Mouse (Mus musculus) forebrain, embryonic 12.5 days (tissue): ENCODE measurements around the gene Apbb2. TPM values are rescaled to one million over a fixed set of nuclear protein-coding genes. Genes with fewer than 3 reads are reported as not detected.

ENCODE experiments used
- ATAC-seq: fragments of 200-750 bp; cut with Nextera tagmentation; 2 replicates; pipeline ENCODE4 v1.8.0; 2017; ENCODE audit warnings: moderate TSS enrichment; ENCODE audit not compliant: low FRiP score
- H3K27ac ChIP-seq: fragments of 300-500 bp; sonication (generic); 2 replicates; pipeline ENCODE4 v1.5.1; 2016; ENCODE audit warnings: mild to moderate bottlenecking
- H3K27me3 ChIP-seq: fragments of 300-500 bp; sonication (generic); 2 replicates; pipeline ENCODE4 v1.6.1; 2016; ENCODE audit warnings: mild to moderate bottlenecking
- H3K36me3 ChIP-seq: fragments of 300-500 bp; sonication (generic); replicated peaks from 2 replicates; pipeline ENCODE4 v1.6.1; 2016; ENCODE audit warnings: mild to moderate bottlenecking
- H3K4me1 ChIP-seq: fragments of 300-500 bp; sonication (generic); 2 replicates; pipeline ENCODE4 v1.6.1; 2016
- H3K4me2 ChIP-seq: fragments of 300-500 bp; sonication (generic); 2 replicates; pipeline ENCODE4 v1.6.1; 2016; ENCODE audit warnings: mild to moderate bottlenecking, moderate library complexity
- H3K4me3 ChIP-seq: fragments of 300-500 bp; sonication (generic); replicated peaks from 2 replicates; pipeline ENCODE4 v1.5.1; 2016; ENCODE audit warnings: mild to moderate bottlenecking
- H3K9ac ChIP-seq: fragments of 300-500 bp; sonication (generic); 2 replicates; pipeline ENCODE4 v1.6.1; 2016; ENCODE audit warnings: mild to moderate bottlenecking
- H3K9me3 ChIP-seq: fragments of 300-500 bp; sonication (generic); 2 replicates; pipeline ENCODE4 v1.6.1; 2016
- WGBS: fragments of 180-500 bp; shearing (Covaris S2); methylation state at CpG from one replicate; pipeline ENCODE4 v1.1.7; 2016; 5-methylcytosine and 5-hydroxymethylcytosine counted together
- polyA plus RNA-seq: library from polyadenylated mRNA; unstranded; fragments of >200 nt; fragmentation: Nextera tagmentation; extraction: Ambion mirVana; gene quantifications from 2 replicates; pipeline ENCODE4 v1.2.1, GENCODE M21; 2016

The Apbb2 gene
- polyA plus RNA-seq, 1 experiment from 2014 or later: 53.4 TPM

- H3K27me3 ChIP-seq: no peaks in the 10 kb centered on the region
- H3K9me3 ChIP-seq: no peaks in the 10 kb centered on the region
- no peak for ATAC-seq
- peaks cover 28% of the 10 kb centered on the region for H3K4me1 ChIP-seq
- no peak overlapping the region for H3K9ac ChIP-seq
- no peaks in the 10 kb centered on the region for H3K36me3 ChIP-seq
- H3K4me3 ChIP-seq: no peak overlapping the region
- WGBS: 73% methylated on average over 3 of the region's 3 CpGs
- no peak overlapping the region for H3K4me2 ChIP-seq
- H3K27ac ChIP-seq: no peak overlapping the region
Measured at GRCm38 (mm10) chr5:66613725-66614124, 4.9 kb downstream of the Apbb2 start.

DNA sequence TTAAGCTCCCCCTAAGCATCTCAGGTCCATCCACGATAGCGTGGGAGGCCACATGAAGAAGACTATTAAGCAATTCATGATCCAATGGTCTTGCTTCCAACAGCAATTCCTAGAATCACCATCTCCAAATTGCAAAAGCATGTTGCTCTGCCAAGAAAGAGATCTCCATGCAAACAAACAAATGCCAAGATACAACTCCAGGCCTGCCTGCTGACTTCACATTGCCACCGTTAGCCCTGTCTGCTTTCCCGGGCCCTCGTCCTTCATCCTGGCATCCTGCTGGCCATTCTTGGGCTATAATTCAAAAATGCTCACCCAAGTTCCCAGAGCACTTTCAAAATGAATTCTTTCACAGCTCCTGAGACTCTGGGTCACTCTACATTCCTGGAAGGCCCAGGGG lies 5.6 kb downstream of the Apbb2 start:
- Histone ChIP-seq H3K27me3 (no peaks in the 10 kb centered on the region), H3K9ac (no peak overlapping the region), H3K36me3 (no peaks in the 10 kb centered on the region), H3K27ac (no peak overlapping the region), H3K4me2 (no peak overlapping the region), H3K4me1 (peaks cover 27% of the 10 kb centered on the region), H3K4me3 (no peak overlapping the region), H3K9me3 (no peaks in the 10 kb centered on the region)
- no peak for ATAC-seq
- WGBS: 88% methylated on average over 5 of the region's 5 CpGs

DNA sequence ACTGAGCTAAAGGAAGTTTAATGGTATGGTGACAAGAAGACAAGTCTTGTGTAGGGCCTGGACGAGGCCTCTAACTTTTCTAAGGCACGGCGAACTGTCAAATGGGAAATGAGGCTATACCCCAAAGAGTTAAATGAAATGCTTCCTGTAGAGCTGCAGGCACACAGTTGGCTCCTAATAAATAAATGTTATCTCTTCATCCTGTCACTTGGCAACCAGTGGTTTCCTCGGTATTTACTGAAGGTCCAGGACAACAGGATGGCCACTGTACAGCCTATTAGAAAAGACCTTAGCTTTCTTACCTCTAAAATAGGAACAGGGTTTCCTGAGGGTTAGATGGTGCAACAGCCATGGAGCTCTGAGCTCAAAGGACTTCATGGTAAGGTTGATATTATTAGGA lies 6.7 kb downstream of the Apbb2 start:
- 82% methylated on average over 4 of the region's 4 CpGs for WGBS
- Histone ChIP-seq H3K27ac (no peak overlapping the region), H3K9ac (no peak overlapping the region), H3K27me3 (no peaks in the 10 kb centered on the region), H3K4me3 (no peak overlapping the region), H3K36me3 (no peaks in the 10 kb centered on the region), H3K9me3 (no peaks in the 10 kb centered on the region), H3K4me2 (no peak overlapping the region), H3K4me1 (peaks cover 20% of the 10 kb centered on the region)
- no peak for ATAC-seq

DNA sequence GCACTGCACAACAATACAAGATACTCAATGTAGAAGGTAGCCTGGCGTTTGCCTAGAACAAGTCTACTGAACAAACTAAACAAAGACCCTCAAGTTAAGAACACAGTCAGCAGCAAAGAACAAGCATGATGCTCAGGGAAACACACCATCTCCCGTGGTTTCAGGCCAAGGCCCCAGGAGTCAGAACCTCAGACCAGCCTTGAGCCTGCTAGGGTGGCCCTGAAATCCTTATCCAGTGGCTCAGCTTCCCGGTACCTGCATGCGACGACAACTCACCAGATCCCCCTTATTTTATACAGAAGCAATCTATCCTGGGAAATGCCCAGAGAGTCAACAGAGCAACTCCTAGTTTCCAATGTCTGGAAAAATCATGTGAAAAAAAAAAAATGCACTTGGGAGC lies 7.2 kb downstream of the Apbb2 start:
- 92% methylated on average over 5 of the region's 5 CpGs for WGBS
- Histone ChIP-seq H3K36me3 (no peaks in the 10 kb centered on the region), H3K9ac (no peak overlapping the region), H3K27ac (no peak overlapping the region), H3K9me3 (no peaks in the 10 kb centered on the region), H3K4me1 (peaks cover 20% of the 10 kb centered on the region), H3K27me3 (no peaks in the 10 kb centered on the region), H3K4me3 (no peak overlapping the region), H3K4me2 (no peak overlapping the region)
- no peak for ATAC-seq

GRCm38 (mm10) chr5:66610270-66610669 lies 8.3 kb downstream of the Apbb2 start:
- H3K4me3 ChIP-seq: no peak overlapping the region
- no peak overlapping the region for H3K27ac ChIP-seq
- 89% methylated on average over 12 of the region's 12 CpGs for WGBS
- no peaks in the 10 kb centered on the region for H3K9me3 ChIP-seq
- no peaks in the 10 kb centered on the region for H3K36me3 ChIP-seq
- no peaks in the 10 kb centered on the region for H3K27me3 ChIP-seq
- H3K4me2 ChIP-seq: no peak overlapping the region
- H3K9ac ChIP-seq: no peak overlapping the region
- H3K4me1 ChIP-seq: peaks cover 20% of the 10 kb centered on the region
- no peak for ATAC-seq

GRCm38 (mm10) chr5:66609306-66609705 lies 9.3 kb downstream of the Apbb2 start:
- no peak for ATAC-seq
- no peaks in the 10 kb centered on the region for H3K9me3 ChIP-seq
- no peak overlapping the region for H3K27ac ChIP-seq
- H3K4me1 ChIP-seq: peaks cover 18% of the 10 kb centered on the region
- no peaks in the 10 kb centered on the region for H3K36me3 ChIP-seq
- no peaks in the 10 kb centered on the region for H3K27me3 ChIP-seq
- 81% methylated on average over 7 of the region's 7 CpGs for WGBS
- H3K4me2 ChIP-seq: no peak overlapping the region
- no peak overlapping the region for H3K9ac ChIP-seq
- H3K4me3 ChIP-seq: no peak overlapping the region

DNA sequence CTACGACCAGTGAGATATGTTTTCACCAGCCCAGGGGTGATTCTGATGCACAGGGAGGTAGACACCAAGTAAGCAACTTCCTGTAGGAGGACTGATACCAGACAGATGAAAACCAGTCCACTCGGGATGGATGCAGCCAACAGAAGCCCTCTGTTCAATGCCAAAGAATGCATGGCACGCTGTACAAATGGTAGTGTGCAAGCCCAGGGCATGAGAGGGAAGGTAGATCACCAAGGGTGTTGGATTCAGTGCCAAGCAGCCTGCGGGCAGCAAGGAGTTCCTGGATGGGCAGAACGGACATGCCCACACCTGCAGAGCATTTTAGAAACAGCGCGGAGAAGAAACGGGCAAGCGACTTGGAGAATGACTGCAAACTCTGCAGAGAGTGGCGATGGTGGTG lies 10.8 kb downstream of the Apbb2 start:
- Histone ChIP-seq H3K36me3 (no peaks in the 10 kb centered on the region), H3K9ac (no peak overlapping the region), H3K4me2 (no peak overlapping the region), H3K9me3 (no peaks in the 10 kb centered on the region), H3K4me3 (no peak overlapping the region), H3K27ac (no peak overlapping the region), H3K27me3 (no peaks in the 10 kb centered on the region), H3K4me1 (peaks cover 10% of the 10 kb centered on the region)
- ATAC-seq: no peak
- 93% methylated on average over 10 of the region's 10 CpGs for WGBS

GRCm38 (mm10) chr5:66607201-66607600 lies 11.4 kb downstream of the Apbb2 start:
- Histone ChIP-seq H3K36me3 (no peaks in the 10 kb centered on the region), H3K4me1 (peaks cover 16% of the 10 kb centered on the region), H3K9ac (no peak overlapping the region), H3K4me3 (no peak overlapping the region), H3K4me2 (no peak overlapping the region), H3K27ac (no peak overlapping the region), H3K9me3 (no peaks in the 10 kb centered on the region), H3K27me3 (no peaks in the 10 kb centered on the region)
- 90% methylated on average over 4 of the region's 4 CpGs for WGBS
- ATAC-seq: no peak

GRCm38 (mm10) chr5:66605636-66606035 lies 12.9 kb downstream of the Apbb2 start:
- ATAC-seq: no peak
- 89% methylated on average over 11 of the region's 11 CpGs for WGBS
- peaks cover 18% of the 10 kb centered on the region for H3K4me1 ChIP-seq
- H3K27ac ChIP-seq: no peak overlapping the region
- no peak overlapping the region for H3K4me3 ChIP-seq
- no peaks in the 10 kb centered on the region for H3K36me3 ChIP-seq
- H3K4me2 ChIP-seq: no peak overlapping the region
- H3K9ac ChIP-seq: no peak overlapping the region
- no peaks in the 10 kb centered on the region for H3K9me3 ChIP-seq
- H3K27me3 ChIP-seq: no peaks in the 10 kb centered on the region

DNA sequence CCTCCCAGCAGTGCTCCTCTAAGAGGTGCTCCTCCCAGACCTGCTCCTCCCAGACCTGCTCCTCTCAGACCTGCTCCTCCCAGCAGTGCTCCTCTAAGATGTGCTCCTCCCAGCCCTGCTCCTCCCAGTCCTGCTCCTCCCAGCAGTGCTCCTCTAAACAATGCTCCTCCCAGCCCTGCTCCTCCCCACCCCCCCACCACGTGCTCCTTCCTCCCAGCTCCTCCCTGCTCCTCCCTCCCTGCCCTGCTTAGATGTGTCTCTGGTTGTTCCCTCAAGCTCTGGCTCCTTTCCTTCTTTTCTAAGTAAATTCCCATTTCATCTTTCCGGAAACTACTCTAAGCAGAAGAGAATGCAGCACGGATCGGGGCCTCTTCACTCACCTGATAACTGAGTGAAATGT lies 14.2 kb downstream of the Apbb2 start:
- Histone ChIP-seq H3K4me1 (peaks cover 18% of the 10 kb centered on the region), H3K27ac (no peak overlapping the region), H3K9me3 (no peaks in the 10 kb centered on the region), H3K9ac (no peak overlapping the region), H3K4me2 (no peak overlapping the region), H3K36me3 (no peaks in the 10 kb centered on the region), H3K4me3 (no peak overlapping the region), H3K27me3 (no peaks in the 10 kb centered on the region)
- no peak for ATAC-seq
- WGBS: 91% methylated on average over 4 of the region's 4 CpGs

- peaks cover 18% of the 10 kb centered on the region for H3K4me1 ChIP-seq
- H3K36me3 ChIP-seq: no peaks in the 10 kb centered on the region
- no peak overlapping the region for H3K27ac ChIP-seq
- H3K9ac ChIP-seq: no peak overlapping the region
- H3K9me3 ChIP-seq: no peaks in the 10 kb centered on the region
- no peak overlapping the region for H3K4me2 ChIP-seq
- no peaks in the 10 kb centered on the region for H3K27me3 ChIP-seq
- ATAC-seq: no peak
- H3K4me3 ChIP-seq: no peak overlapping the region
- WGBS: 64% methylated on average over 8 of the region's 8 CpGs
Measured at GRCm38 (mm10) chr5:66603746-66604145, 14.8 kb downstream of the Apbb2 start.

- Histone ChIP-seq H3K27ac (no peak overlapping the region), H3K27me3 (no peaks in the 10 kb centered on the region), H3K4me1 (peaks cover 18% of the 10 kb centered on the region), H3K4me2 (no peak overlapping the region), H3K9me3 (no peaks in the 10 kb centered on the region), H3K4me3 (no peak overlapping the region), H3K9ac (no peak overlapping the region), H3K36me3 (no peaks in the 10 kb centered on the region)
- WGBS: 56% methylated on average over 7 of the region's 7 CpGs
- ATAC-seq: no peak
Measured at GRCm38 (mm10) chr5:66603223-66603622, 15.4 kb downstream of the Apbb2 start.

DNA sequence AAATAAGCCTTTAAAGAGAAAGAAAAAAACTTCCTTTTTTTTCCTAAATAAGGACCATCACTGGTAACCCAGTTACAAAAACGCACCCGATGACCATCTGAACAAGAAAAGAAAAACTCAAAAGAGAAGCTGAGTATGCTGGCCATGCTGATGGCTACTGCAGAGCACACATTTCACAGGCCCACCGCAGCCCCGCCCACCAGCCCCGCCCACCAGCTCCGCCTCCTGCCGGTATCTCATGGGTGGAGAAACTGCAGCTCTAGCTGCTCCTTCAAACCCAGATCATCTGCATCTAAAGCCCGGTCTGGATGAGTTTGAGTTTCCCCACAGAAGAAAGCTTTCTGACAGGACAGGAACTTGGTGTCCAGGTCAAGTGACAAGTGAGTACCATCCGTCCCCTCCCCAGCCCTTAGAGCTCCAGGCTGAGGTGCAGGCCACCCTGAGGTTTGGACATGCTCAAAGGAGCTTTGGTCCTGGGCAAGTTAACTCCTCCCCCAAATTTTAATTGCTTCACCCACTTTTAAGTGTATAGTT lies 16.2 kb downstream of the Apbb2 start:
- Histone ChIP-seq H3K9ac (no peak overlapping the region), H3K36me3 (no peaks in the 10 kb centered on the region), H3K27ac (no peak overlapping the region), H3K4me3 (no peak overlapping the region), H3K4me1 (peaks cover 18% of the 10 kb centered on the region), H3K9me3 (no peaks in the 10 kb centered on the region), H3K27me3 (no peaks in the 10 kb centered on the region), H3K4me2 (no peak overlapping the region)
- ATAC-seq: no peak
- 27% methylated on average over 9 of the region's 9 CpGs for WGBS
